Mouse (Mus musculus) CH12.LX (cell line): ENCODE measurements around the gene Cep89.

Experiments
- CHD2 ChIP-seq: IDR thresholded peaks from 2 replicates; pipeline ENCODE4 v1.6.1; 2011; ENCODE audit warnings: low read length, improper control_type of control experiment
- CTCF ChIP-seq, 2 experiments: IDR thresholded peaks in 1 of 2; conservative IDR thresholded peaks in 1 of 2; 2 replicates each; pipeline ENCODE4 v1.5.1; 2011 to 2012; ENCODE audit warnings: low read depth in 2 of 2, low read length in 2 of 2, improper control_type of control experiment in 1 of 2, inconsistent platforms in 1 of 2, mild to moderate bottlenecking in 1 of 2, moderate library complexity in 1 of 2
- E2F4 ChIP-seq: IDR thresholded peaks from 2 replicates; pipeline ENCODE4 v1.6.1; 2011; ENCODE audit warnings: low read depth, low read length, improper control_type of control experiment; ENCODE audit not compliant: insufficient replicate concordance
- JUN ChIP-seq: IDR thresholded peaks from 2 replicates; pipeline ENCODE4 v1.6.1; 2011; ENCODE audit warnings: low read depth, mild to moderate bottlenecking, low read length, improper control_type of control experiment, moderate library complexity; ENCODE audit not compliant: insufficient read depth
- MEF2A ChIP-seq: IDR thresholded peaks from 2 replicates; pipeline ENCODE4 v1.6.1; 2014; ENCODE audit warnings: low read depth, mild to moderate bottlenecking, inconsistent platforms, low read length, improper control_type of control experiment, borderline replicate concordance
- PAX5 ChIP-seq: IDR thresholded peaks from 2 replicates; pipeline ENCODE4 v1.6.1; 2012; ENCODE audit warnings: low read length, inconsistent platforms, mixed read lengths
- POLR2A ChIP-seq: IDR thresholded peaks from 2 replicates; pipeline ENCODE4 v1.6.1; 2011; ENCODE audit warnings: low read depth, mild to moderate bottlenecking, improper control_type of control experiment, low read length
- POLR2AphosphoS2 ChIP-seq: IDR thresholded peaks from 2 replicates; pipeline ENCODE4 v1.6.1; 2011; ENCODE audit warnings: low read depth, low read length, improper control_type of control experiment
- RCOR1 ChIP-seq: conservative IDR thresholded peaks from 2 replicates; pipeline ENCODE4 v1.6.1; 2012; ENCODE audit warnings: low read depth, mild to moderate bottlenecking, inconsistent platforms, low read length, improper control_type of control experiment
- USF1 ChIP-seq: IDR thresholded peaks from 2 replicates; pipeline ENCODE4 v1.6.1; 2014; ENCODE audit warnings: low read depth, mild to moderate bottlenecking, inconsistent platforms, low read length, improper control_type of control experiment
- ZMIZ1 ChIP-seq: IDR thresholded peaks from 2 replicates; pipeline ENCODE4 v1.6.1; 2012; ENCODE audit warnings: low read depth, mild to moderate bottlenecking, inconsistent platforms, low read length, improper control_type of control experiment

- TF ChIP-seq E2F4 = no peak
- TF ChIP-seq JUN = no peak
- no peak for TF ChIP-seq RCOR1
- no peak for TF ChIP-seq POLR2A
- TF ChIP-seq CTCF (conservative IDR thresholded peaks at IDR 0.05 in 1 of 2, IDR thresholded peaks at IDR 0.05 in 1 of 2; ENCODE audit: low read depth in 2 of 2, low read length in 2 of 2) = no peak
- no peak for TF ChIP-seq USF1
- no peak for TF ChIP-seq ZMIZ1
- no peak for TF ChIP-seq POLR2AphosphoS2
- no peak for TF ChIP-seq MEF2A
- TF ChIP-seq CHD2 = no peak
- no peak for TF ChIP-seq PAX5
Measured at GRCm38 (mm10) chr7:35353306-35353705, 43.5 kb upstream of the Cep89 start.
